Mouse (Mus musculus) embryonic fibroblast, embryonic 13.5 days (primary cell): ENCODE data around the gene Gm49354.

Source experiments
- CTCF ChIP-seq: IDR thresholded peaks from 2 replicates; pipeline ENCODE4 v1.5.1; 2011; ENCODE audit warnings: mild to moderate bottlenecking, control low read depth, low read length, moderate library complexity, borderline replicate concordance; ENCODE audit not compliant: insufficient read depth
- POLR2A ChIP-seq: IDR thresholded peaks from 2 replicates; pipeline ENCODE4 v1.6.1; 2011; ENCODE audit warnings: low read depth, mild to moderate bottlenecking, control low read depth, low read length, moderate library complexity

DNA sequence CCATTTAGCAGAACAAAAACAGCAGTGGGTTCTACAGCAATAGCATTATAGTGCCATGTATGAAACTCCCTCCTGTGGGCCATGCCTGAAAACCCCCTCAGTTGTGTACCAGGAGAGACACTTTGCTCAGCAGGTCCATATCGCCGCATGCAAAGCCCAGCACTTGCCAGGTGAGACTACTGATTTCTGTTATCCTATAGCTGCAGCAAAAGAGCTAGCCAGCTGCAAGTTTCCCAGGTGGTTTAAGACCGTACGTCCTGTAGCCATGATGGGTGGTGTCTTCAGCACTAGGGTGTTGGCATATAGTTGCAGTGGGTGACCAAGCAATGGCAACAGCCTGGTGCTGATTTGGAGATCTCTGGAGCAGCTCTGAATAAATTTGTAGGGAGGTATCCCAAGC, 42.6 kb downstream of the Gm49354 start:
- TF ChIP-seq CTCF (no peak), POLR2A (no peak)
